Mouse (Mus musculus): ENCODE measurements around the gene Parl.

DNA sequence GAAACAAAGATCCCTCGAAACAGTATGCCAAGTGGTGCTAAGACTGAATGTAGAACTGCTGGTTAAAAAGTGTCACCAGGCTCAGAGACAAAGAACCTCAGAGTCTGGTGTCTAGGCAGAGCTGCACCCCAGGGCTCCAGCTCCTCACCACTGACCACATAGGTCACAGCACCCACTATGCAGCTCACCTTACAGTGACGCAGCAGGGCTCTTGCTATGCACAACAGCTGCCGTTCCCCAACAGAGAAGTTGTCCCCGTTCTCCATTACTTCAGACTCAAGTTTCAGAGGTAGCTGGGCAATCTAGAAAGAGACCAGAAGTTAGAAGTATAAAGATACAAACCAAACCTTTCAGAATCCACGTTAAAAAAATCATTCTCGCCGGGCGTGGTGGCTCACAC lies 32.7 kb upstream of the Parl start:
- TF ChIP-seq CTCF (IDR thresholded peaks at IDR 0.05; ENCODE audit: borderline replicate concordance, insufficient read depth, low read length) (no peak), POLR2A (IDR thresholded peaks at IDR 0.05; ENCODE audit: low read depth, low read length) (no peak)
